Mouse (Mus musculus) neural tube, embryonic 14.5 days (tissue): ENCODE data around the gene Mfsd12. TPM values are rescaled to one million over a fixed set of nuclear protein-coding genes. Genes with fewer than 3 reads are reported as not detected.
A peak's percentile ranks its signal among the peaks of the same experiment; 100 is the strongest.

Experiments
- ATAC-seq: fragments of 200-750 bp; cut with Nextera tagmentation; 2 replicates; pipeline ENCODE4 v1.8.0; 2017; ENCODE audit warnings: low read depth, mild to moderate bottlenecking, moderate TSS enrichment, moderate library complexity
- H3K27ac ChIP-seq: fragments of 300-500 bp; sonication (generic); 2 replicates; pipeline ENCODE4 v1.5.1; 2014; ENCODE audit warnings: low read depth, mild to moderate bottlenecking, control low read depth, low read length, moderate library complexity, mixed read lengths
- H3K27me3 ChIP-seq: fragments of 300-500 bp; sonication (generic); 2 replicates; pipeline ENCODE4 v1.6.1; 2014; ENCODE audit warnings: low read length; ENCODE audit not compliant: control insufficient read depth, insufficient read depth
- H3K36me3 ChIP-seq: fragments of 300-500 bp; sonication (generic); 2 replicates; pipeline ENCODE4 v1.6.1; 2014; ENCODE audit warnings: low read length, mixed read lengths; ENCODE audit not compliant: control insufficient read depth, insufficient read depth
- H3K4me1 ChIP-seq: fragments of 300-500 bp; sonication (generic); 2 replicates; pipeline ENCODE4 v1.6.1; 2014; ENCODE audit warnings: low read length; ENCODE audit not compliant: control insufficient read depth, insufficient read depth
- H3K4me2 ChIP-seq: fragments of 300-500 bp; sonication (generic); 2 replicates; pipeline ENCODE4 v1.6.1; 2014; ENCODE audit warnings: mild to moderate bottlenecking, low read depth, low read length, control low read depth
- H3K4me3 ChIP-seq: fragments of 300-500 bp; sonication (generic); 2 replicates; pipeline ENCODE4 v1.5.1; 2014; ENCODE audit warnings: low read depth, low read length, control low read depth, mixed read lengths
- H3K9ac ChIP-seq: fragments of 300-500 bp; sonication (generic); replicated peaks from 2 replicates; pipeline ENCODE4 v1.6.1; 2014; ENCODE audit warnings: low read depth, mild to moderate bottlenecking, control low read depth, low read length, mixed read lengths
- H3K9me3 ChIP-seq: fragments of 300-500 bp; sonication (generic); 2 replicates; pipeline ENCODE4 v1.6.1; 2016; ENCODE audit warnings: low read length; ENCODE audit not compliant: control insufficient read depth
- WGBS: fragments of 180-500 bp; shearing (Covaris S2); extraction: QIAGEN DNeasy Blood & Tissue Kit; methylation state at CpG from one replicate; pipeline ENCODE4 v1.1.7; 2014; 5-methylcytosine and 5-hydroxymethylcytosine counted together
- polyA plus RNA-seq: library from polyadenylated mRNA; unstranded; fragments of >200 nt; fragmentation: Nextera tagmentation; extraction: Ambion mirVana; gene quantifications from 2 replicates; pipeline ENCODE4 v1.2.1, GENCODE M21; 2014

Gene Mfsd12
- polyA plus RNA-seq, 1 experiment from 2014 or later: 8.7 TPM

DNA sequence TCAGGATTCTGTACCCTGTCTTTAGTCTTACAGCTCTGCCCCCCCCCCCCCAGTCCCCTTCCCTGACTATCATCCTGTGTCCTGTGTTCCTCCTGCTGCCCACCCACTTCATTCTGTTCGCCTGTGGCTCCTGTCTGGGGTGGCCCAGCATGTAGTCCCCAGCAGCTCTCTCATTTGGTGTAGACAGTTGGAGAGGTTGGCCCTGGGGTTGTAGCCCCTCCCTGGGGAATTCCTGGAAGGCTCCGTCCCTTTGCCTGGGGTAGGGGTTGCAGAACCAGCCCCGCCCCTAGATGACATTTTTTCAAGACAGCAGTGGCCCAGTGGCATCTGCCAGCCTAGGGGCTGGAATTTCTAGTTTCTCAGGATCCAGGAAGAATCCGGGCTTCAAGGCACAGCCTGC lies 918 bp downstream of the Mfsd12 start:
- WGBS: 33% methylated on average over 4 of the region's 4 CpGs

GRCm38 (mm10) chr10:81358841-81359240 lies 1.6 kb downstream of the Mfsd12 start:
- no peak for ATAC-seq
- H3K27me3 ChIP-seq: 0 out of 2 replicates have a peak, but pooled peaks cover 3% of the 10 kb centered on the region
- H3K9ac ChIP-seq: 0 out of 2 replicates have a peak overlapping the region, but pooled peaks have one; percentile 75
- 70% methylated on average over 1 of the region's 1 CpGs for WGBS
- peak overlapping the region; percentile 85; the same call in 1 of the 2 replicates for H3K4me2 ChIP-seq
- peaks cover 9% of the 10 kb centered on the region; the same call in 1 of the 2 replicates for H3K4me1 ChIP-seq
- H3K36me3 ChIP-seq: no peaks in the 10 kb centered on the region
- no peaks in the 10 kb centered on the region for H3K9me3 ChIP-seq
- H3K27ac ChIP-seq: no peak overlapping the region
- H3K4me3 ChIP-seq: 0 out of 2 replicates have a peak overlapping the region, but pooled peaks have one; percentile 67

More for the DNA sequence above, 918 bp downstream of the Mfsd12 start:
- H3K4me2 ChIP-seq: peak overlapping the region; percentile 85
- H3K9ac ChIP-seq: peak overlapping the region; percentile 75
- 0 out of 2 replicates have a peak, but pooled peaks cover 6% of the 10 kb centered on the region for H3K4me1 ChIP-seq
- peak overlapping the region; percentile 67 for H3K4me3 ChIP-seq
- ATAC-seq: no peak
- no peaks in the 10 kb centered on the region for H3K36me3 ChIP-seq
- H3K9me3 ChIP-seq: no peaks in the 10 kb centered on the region
- no peak overlapping the region for H3K27ac ChIP-seq
- 0 out of 2 replicates have a peak, but pooled peaks cover 3% of the 10 kb centered on the region for H3K27me3 ChIP-seq

DNA sequence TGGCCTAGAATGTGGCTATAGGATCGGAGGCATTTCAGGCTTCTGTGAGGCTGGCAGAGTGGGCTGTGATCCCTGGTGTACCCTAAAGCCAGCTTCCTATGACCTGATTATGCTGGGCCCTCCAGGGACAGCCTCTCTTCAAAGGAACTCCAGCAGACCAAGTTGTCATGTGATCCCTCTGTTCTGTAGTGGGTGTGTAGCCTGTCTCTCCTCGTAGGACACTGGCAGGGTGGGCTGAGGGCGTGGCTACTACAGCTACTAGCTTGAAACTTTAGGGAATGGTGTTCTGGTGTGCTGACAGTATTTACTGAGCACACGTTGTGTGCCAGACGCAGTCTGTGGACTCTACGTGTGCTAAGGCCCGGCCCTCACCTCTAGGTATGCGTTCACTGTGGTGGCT lies 3.4 kb downstream of the Mfsd12 start:
- H3K27ac ChIP-seq: no peak overlapping the region
- H3K36me3 ChIP-seq: no peaks in the 10 kb centered on the region
- H3K4me3 ChIP-seq: no peak overlapping the region
- no peak overlapping the region for H3K4me2 ChIP-seq
- H3K9me3 ChIP-seq: no peaks in the 10 kb centered on the region
- H3K9ac ChIP-seq: no peak overlapping the region
- 0 out of 2 replicates have a peak, but pooled peaks cover 3% of the 10 kb centered on the region for H3K27me3 ChIP-seq
- H3K4me1 ChIP-seq: peaks cover 16% of the 10 kb centered on the region; the same call in 1 of the 2 replicates
- 70% methylated on average over 8 of the region's 8 CpGs for WGBS
- no peak for ATAC-seq

GRCm38 (mm10) chr10:81362336-81362949 lies 5.2 kb downstream of the Mfsd12 start:
- H3K9ac ChIP-seq: no peak overlapping the region
- no peak overlapping the region for H3K27ac ChIP-seq
- no peak overlapping the region for H3K4me3 ChIP-seq
- H3K4me2 ChIP-seq: no peak overlapping the region
- no peak for ATAC-seq
- 0 out of 2 replicates have a peak, but pooled peaks cover 3% of the 10 kb centered on the region for H3K27me3 ChIP-seq
- peaks cover 8% of the 10 kb centered on the region; the same call in 1 of the 2 replicates for H3K36me3 ChIP-seq
- H3K9me3 ChIP-seq: no peaks in the 10 kb centered on the region
- 80% methylated on average over 12 of the region's 12 CpGs for WGBS
- H3K4me1 ChIP-seq: peaks cover 16% of the 10 kb centered on the region; the same call in 1 of the 2 replicates

DNA sequence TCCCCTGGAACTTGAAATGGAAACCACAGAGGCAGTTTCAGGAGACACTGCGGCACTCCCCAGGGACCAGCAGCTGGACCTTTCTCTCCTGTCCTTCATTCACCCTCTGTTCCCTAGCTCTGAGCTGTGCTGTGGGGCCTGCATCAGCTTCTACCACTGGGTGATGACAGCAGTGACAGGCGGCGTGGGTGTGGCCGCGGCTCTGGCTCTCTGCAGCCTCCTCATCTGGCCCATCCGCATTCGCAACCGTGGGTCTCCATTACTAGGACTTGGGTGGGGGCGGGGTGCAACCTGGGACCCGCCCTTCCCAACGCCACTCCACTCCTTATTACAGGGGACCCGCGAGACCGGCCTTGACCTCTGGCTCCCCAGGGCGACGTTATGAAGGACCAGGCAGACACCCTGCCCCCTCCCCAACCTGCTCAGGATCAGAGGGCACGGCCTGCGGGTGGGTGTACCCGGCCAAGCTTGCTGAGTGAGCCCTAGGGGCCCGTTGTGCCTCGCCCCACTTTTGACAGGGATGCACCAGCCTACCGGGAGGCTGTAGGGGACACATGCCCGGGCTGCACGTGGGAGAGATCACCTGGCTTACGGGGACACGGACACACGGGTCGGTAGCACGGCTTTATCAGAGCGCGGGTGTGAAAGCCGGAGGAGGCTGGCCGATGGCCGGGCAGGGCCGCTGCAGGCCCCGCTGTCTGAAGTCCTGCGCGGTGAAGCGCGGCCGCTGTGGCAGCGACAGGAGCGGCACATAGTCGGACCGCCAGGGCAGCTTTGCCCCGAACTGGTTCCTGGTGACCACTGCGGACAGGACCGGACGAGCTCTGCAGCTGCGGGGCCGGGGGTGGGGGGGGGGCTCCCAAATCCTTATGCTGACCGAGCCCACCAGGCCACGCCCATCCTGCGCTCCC lies 6.4 kb downstream of the Mfsd12 start:
- Histone ChIP-seq H3K27me3 (0 out of 2 replicates have a peak, but pooled peaks cover 3% of the 10 kb centered on the region), H3K4me1 (peaks cover 12% of the 10 kb centered on the region; the same call in 1 of the 2 replicates), H3K9me3 (no peaks in the 10 kb centered on the region), H3K4me3 (peak overlapping the region; percentile 12; the same call in 1 of the 2 replicates), H3K4me2 (peak overlapping the region; percentile 30; the same call in 1 of the 2 replicates), H3K9ac (peak overlapping the region; percentile 39), H3K27ac (no peak overlapping the region), H3K36me3 (peaks cover 20% of the 10 kb centered on the region)
- ATAC-seq: no peak
- 13% methylated on average over 54 of the region's 54 CpGs for WGBS

- H3K9ac ChIP-seq: no peak overlapping the region
- 11% methylated on average over 28 of the region's 28 CpGs for WGBS
- ATAC-seq: no peak
- 0 out of 2 replicates have a peak, but pooled peaks cover 3% of the 10 kb centered on the region for H3K27me3 ChIP-seq
- H3K36me3 ChIP-seq: peaks cover 29% of the 10 kb centered on the region
- peaks cover 12% of the 10 kb centered on the region; the same call in 1 of the 2 replicates for H3K4me1 ChIP-seq
- H3K4me3 ChIP-seq: no peak overlapping the region
- no peak overlapping the region for H3K27ac ChIP-seq
- no peaks in the 10 kb centered on the region for H3K9me3 ChIP-seq
- H3K4me2 ChIP-seq: peak overlapping the region; percentile 30; the same call in 1 of the 2 replicates
Measured at GRCm38 (mm10) chr10:81364666-81365065, 7.4 kb downstream of the Mfsd12 start.

- no peak overlapping the region for H3K4me3 ChIP-seq
Measured at GRCm38 (mm10) chr10:81365073-81365472, 7.8 kb downstream of the Mfsd12 start.

DNA sequence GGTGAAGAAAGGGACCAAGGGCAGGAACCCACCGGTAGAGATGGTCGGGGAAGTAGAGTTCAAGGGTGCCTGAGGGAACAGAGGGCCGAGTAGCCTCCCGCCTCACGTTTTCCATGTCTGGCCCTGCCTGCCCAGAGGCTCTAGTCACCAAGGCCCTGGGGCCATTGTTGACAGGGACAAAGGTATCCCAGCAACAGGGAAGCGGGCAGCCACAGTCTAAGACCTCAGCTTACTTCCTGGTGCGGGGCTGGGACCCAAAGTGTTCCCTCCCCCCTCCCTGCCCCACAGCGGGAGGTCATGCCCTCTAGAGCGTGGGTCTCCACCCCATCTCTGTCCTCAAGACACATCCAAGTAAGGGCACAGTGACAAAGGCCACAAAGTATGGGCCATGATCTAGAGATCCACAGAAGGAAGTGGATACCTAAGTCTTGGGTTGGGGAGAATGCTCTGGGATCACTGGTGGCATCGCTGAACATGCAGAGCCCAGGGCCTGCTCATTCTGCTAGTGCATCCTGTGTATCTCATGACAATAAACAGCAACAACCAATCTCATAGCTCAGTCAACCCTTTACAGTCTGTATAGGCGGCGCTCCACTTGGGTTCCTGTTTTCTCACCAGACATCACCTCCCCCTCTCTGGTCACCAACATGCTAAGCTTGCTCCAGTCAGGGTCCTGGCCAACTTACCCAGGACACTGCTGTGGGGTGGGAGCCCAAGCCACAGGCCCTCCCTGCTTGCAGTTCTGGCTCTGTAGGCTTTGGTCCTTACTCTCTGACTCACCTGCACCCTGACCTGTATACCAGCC lies 8.6 kb downstream of the Mfsd12 start, which contains the start of gene 4930404N11Rik:
4930404N11Rik (minus strand) TSS at position 145 of the 805 bp plus-strand sequence.
- no peak within 1 kb of the TSS for H3K4me3 ChIP-seq

More at GRCm38 (mm10) chr10:81365073-81365472, 7.8 kb downstream of the Mfsd12 start:
- H3K27ac ChIP-seq: no peak overlapping the region
- H3K9me3 ChIP-seq: no peaks in the 10 kb centered on the region
- peaks cover 12% of the 10 kb centered on the region; the same call in 1 of the 2 replicates for H3K4me1 ChIP-seq
- ATAC-seq: no peak; the same call in 1 of the 2 replicates
- WGBS: 44% methylated on average over 4 of the region's 4 CpGs
- peaks cover 33% of the 10 kb centered on the region for H3K36me3 ChIP-seq
- no peak overlapping the region for H3K9ac ChIP-seq
- H3K27me3 ChIP-seq: 0 out of 2 replicates have a peak, but pooled peaks cover 3% of the 10 kb centered on the region
- H3K4me2 ChIP-seq: no peak overlapping the region

More for the DNA sequence above, 8.6 kb downstream of the Mfsd12 start, which contains the start of gene 4930404N11Rik:
- no peak within 1 kb of the TSS for H3K9ac ChIP-seq
- peaks cover 39% of the 10 kb centered on the region for H3K36me3 ChIP-seq
- H3K27ac ChIP-seq: no peak within 1 kb of the TSS
- H3K27me3 ChIP-seq: 0 out of 2 replicates have a peak, but pooled peaks cover 3% of the 10 kb centered on the region
- H3K4me1 ChIP-seq: peaks cover 10% of the 10 kb centered on the region; the same call in 1 of the 2 replicates
- peak within 1 kb of the TSS; percentile 30; the same call in 1 of the 2 replicates for H3K4me2 ChIP-seq
- WGBS: 14% methylated on average over 12 of the region's 12 CpGs
- H3K9me3 ChIP-seq: no peaks in the 10 kb centered on the region
- 0 out of 2 replicates have a peak, but pooled peaks have one; percentile 7 for ATAC-seq
